Mouse (Mus musculus) G1E (cell line): Measurements from ENCODE around the gene Best2. TPM values are rescaled to one million over a fixed set of nuclear protein-coding genes. Genes with fewer than 3 reads are reported as not detected.

Experiments
- ATAC-seq: 2 replicates; pipeline ENCODE4 v1.8.0; 2016; ENCODE audit warnings: mild to moderate bottlenecking; ENCODE audit not compliant: insufficient number of reproducible peaks, poor library complexity, low FRiP score, severe bottlenecking; ENCODE audit errors: extremely low read depth
- DNase-seq: peaks from one replicate; pipeline ENCODE4 v3.0.0; 2012; ENCODE audit warnings: low spot score
- H3K27me3 ChIP-seq: 2 replicates; pipeline ENCODE4 v1.6.1; 2012; ENCODE audit warnings: mild to moderate bottlenecking, low read length, inconsistent platforms; ENCODE audit not compliant: insufficient read depth
- H3K36me3 ChIP-seq: replicated peaks from 2 replicates; pipeline ENCODE3; 2012; ENCODE audit warnings: mild to moderate bottlenecking, inconsistent platforms
- H3K4me1 ChIP-seq: 2 replicates; pipeline ENCODE4 v1.6.1; 2012; ENCODE audit warnings: low read depth, low read length, inconsistent platforms, mixed read lengths; ENCODE audit not compliant: insufficient read depth
- H3K4me3 ChIP-seq: 2 replicates; pipeline ENCODE4 v1.5.1; 2012; ENCODE audit warnings: low read depth, mild to moderate bottlenecking, inconsistent platforms, low read length, moderate library complexity, mixed read lengths
- H3K9me3 ChIP-seq: replicated peaks from 2 replicates; pipeline ENCODE4 v1.6.1; 2012; ENCODE audit warnings: inconsistent platforms
- CTCF ChIP-seq: IDR thresholded peaks from 2 replicates; pipeline ENCODE4 v1.5.1; 2012; ENCODE audit warnings: low read depth, low read length, inconsistent platforms, mixed read lengths
- GATA1 ChIP-seq: IDR thresholded peaks from 2 replicates; pipeline ENCODE4 v1.6.1; 2012; ENCODE audit warnings: borderline replicate concordance, low read length, inconsistent platforms, mixed read lengths
- GATA2 ChIP-seq: IDR thresholded peaks from 2 replicates; pipeline ENCODE4 v1.6.1; 2012; ENCODE audit warnings: low read depth, low read length, inconsistent platforms, borderline replicate concordance
- POLR2AphosphoS5 ChIP-seq: IDR thresholded peaks from 2 replicates; pipeline ENCODE4 v1.6.1; 2012; ENCODE audit warnings: low read depth, low read length, inconsistent platforms; ENCODE audit not compliant: insufficient replicate concordance
- TAL1 ChIP-seq: conservative IDR thresholded peaks from 2 replicates; pipeline ENCODE4 v1.6.1; 2012; ENCODE audit warnings: low read depth, low read length, inconsistent platforms, mixed read lengths
- polyA plus RNA-seq: library from polyadenylated mRNA; stranded (reverse); fragments of >175 nt; gene quantifications from 2 replicates; pipeline ENCODE4 v1.2.3, GENCODE M21; 2012
- total RNA-seq, 2 experiments: library from RNA; stranded (forward) in 1 of 2; stranded (reverse) in 1 of 2; fragments of 200-1000 nt in 1 of 2; fragments of >200 nt in 1 of 2; fragmentation: Nextera tagmentation in 1 of 2; gene quantifications; 2 replicates each; pipeline ENCODE4 v1.2.3; 2014 to 2017

Best2 gene
- total and polyA plus RNA-seq, 3 experiments = not detected

DNA sequence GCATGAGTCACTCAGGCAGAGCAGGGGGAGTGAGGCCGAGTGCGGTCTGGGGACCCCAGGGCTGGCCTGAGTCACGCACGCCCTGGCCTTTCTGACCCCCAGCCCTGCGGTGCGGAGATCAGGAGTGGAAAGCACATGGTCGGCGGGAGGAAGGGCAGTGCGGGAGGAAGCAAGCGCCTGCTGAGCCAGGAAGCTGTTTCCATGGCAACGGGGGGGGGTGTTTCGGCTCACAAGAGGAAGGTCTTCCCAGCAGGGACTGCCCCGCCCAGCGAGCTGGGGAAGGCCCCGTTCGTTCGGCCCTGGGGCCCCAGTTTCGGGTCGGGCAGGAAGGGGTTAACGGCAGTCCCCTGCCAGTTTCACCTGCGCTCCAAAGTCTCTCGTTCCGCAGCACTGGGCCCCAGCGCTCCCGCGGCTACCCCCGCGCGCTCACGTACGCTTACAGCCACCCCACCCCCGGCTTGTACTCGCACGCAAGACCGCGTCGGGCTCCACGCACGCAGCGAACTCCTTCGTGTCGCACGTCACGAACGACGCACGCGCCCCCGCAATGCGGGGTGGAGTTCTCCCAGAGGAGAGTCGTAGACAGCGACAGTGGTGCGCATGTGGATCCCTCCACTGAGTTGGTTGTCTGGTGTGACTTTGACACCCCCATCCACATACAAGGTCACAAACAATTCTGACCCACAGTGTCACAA is 28.5 kb downstream of the Best2 start:
- TF ChIP-seq GATA2 (no peak), POLR2AphosphoS5 (no peak), CTCF (no peak), GATA1 (no peak), TAL1 (no peak)
- no peaks in the 10 kb centered on the region for H3K9me3 ChIP-seq
- peak; percentile 12; the same call in 1 of the 2 replicates for ATAC-seq
- no peaks in the 10 kb centered on the region for H3K36me3 ChIP-seq
- H3K27me3 ChIP-seq = no peaks in the 10 kb centered on the region
- H3K4me3 ChIP-seq = peak overlapping the region; percentile 74
- H3K4me1 ChIP-seq = peaks cover 84% of the 10 kb centered on the region
- DNase-seq = peak; percentile 75

DNA sequence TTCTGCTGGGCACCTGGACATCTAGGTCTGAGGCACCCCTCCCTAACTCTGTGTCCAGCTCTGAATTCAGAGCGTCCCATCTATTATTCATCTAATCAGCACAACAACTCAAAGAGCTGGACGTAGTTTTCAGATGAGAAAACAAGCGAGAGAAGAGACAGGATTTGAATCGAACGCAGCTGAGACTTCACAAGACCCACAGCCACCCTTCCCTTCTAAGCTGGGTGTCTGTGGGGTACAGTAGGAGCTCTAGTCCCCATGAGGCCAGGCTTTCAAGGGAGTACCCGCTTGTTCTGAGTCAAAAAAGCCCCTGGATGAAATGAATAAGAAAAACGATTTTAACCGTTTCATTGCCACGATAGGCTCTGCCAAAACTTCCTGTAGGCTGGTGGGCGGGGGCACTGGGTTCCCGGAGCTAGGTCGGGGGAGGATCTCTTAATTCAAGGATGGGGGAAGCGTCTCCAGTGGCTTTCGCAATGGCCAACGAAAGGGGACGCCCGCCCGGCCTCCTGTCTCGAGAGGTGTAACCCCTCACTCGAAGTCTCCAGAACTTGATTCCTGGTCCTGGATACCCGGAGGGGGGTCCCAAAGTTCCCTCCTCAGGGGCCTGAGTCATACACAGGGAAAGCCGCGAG is 29.2 kb downstream of the Best2 start:
- DNase-seq = no peak
- H3K4me3 ChIP-seq = peak overlapping the region; percentile 74
- ATAC-seq = no peak
- no peaks in the 10 kb centered on the region for H3K27me3 ChIP-seq
- no peak for TF ChIP-seq TAL1
- no peak for TF ChIP-seq GATA1
- TF ChIP-seq GATA2 = no peak
- TF ChIP-seq POLR2AphosphoS5 = no peak
- TF ChIP-seq CTCF = no peak
- no peaks in the 10 kb centered on the region for H3K9me3 ChIP-seq
- H3K36me3 ChIP-seq = no peaks in the 10 kb centered on the region
- H3K4me1 ChIP-seq = peaks cover 87% of the 10 kb centered on the region

DNA sequence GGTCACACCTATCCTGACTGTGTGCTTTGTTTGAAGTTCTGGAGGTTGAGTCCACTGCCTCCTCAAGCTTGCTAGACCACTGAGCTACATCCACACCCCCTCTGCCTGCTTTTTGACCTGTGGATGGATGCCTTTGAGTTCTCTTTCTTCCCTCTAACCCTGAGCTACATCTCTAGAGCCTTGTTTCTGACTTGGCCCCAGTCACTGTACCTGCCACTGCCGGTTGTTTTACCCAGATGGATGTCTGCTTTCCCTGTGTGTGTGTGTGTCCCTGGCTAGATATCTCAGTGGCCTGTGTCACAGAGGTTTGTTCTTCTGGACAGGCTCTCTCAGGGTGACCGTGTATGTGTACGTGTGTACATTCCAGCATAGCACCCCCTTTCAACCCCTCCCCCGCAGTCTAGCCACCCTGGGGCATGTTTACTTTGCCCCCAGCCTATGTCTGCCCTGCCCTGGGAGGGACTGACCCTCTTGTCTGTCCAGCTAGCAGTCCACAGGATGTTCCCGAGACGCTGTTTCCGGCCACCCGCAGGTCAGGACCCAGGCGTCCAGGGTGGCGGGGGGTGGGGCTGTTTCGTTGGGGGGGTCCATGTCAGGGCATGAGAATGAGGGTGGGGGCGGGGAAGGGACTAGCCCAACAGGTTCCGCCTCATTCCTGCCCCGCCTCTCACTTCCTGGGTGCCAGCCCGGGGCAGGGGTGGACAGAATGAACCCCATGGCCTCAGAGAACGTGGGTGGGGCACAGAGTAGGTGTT is 29.9 kb downstream of the Best2 start:
- ATAC-seq (no peak), DNase-seq (no peak)
- Histone ChIP-seq H3K4me1 (peaks cover 94% of the 10 kb centered on the region), H3K4me3 (peak overlapping the region; percentile 74; the same call in 1 of the 2 replicates), H3K9me3 (no peaks in the 10 kb centered on the region), H3K27me3 (no peaks in the 10 kb centered on the region), H3K36me3 (no peaks in the 10 kb centered on the region)
- TF ChIP-seq TAL1 (no peak), GATA1 (no peak), GATA2 (no peak)

DNA sequence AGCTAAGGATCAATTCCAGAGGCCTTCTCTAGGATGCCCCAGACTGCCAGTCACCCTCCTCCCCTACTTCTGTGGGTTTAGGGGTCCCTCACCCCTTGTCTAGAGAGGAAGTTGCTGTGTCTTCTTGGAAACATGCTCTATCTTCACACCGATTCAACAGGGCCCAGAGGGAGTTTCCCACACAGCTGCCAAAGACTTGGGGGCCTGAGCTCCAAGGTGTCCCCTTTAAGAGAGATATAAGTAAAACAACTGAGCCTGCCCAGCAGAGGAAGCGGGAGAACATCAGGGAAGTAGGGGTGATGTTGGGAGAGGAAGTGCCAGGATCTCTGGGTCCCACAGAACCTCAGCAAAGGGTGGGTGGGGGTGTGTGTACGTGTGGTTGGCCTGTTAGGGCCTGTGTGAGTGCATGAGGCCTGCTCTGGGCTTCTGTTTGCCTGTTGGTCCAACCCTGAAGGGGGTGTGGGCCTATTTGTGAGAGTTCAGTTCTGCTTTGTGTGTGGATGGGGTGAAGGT is 31.8 kb downstream of the Best2 start:
- DNase-seq = no peak

DNA sequence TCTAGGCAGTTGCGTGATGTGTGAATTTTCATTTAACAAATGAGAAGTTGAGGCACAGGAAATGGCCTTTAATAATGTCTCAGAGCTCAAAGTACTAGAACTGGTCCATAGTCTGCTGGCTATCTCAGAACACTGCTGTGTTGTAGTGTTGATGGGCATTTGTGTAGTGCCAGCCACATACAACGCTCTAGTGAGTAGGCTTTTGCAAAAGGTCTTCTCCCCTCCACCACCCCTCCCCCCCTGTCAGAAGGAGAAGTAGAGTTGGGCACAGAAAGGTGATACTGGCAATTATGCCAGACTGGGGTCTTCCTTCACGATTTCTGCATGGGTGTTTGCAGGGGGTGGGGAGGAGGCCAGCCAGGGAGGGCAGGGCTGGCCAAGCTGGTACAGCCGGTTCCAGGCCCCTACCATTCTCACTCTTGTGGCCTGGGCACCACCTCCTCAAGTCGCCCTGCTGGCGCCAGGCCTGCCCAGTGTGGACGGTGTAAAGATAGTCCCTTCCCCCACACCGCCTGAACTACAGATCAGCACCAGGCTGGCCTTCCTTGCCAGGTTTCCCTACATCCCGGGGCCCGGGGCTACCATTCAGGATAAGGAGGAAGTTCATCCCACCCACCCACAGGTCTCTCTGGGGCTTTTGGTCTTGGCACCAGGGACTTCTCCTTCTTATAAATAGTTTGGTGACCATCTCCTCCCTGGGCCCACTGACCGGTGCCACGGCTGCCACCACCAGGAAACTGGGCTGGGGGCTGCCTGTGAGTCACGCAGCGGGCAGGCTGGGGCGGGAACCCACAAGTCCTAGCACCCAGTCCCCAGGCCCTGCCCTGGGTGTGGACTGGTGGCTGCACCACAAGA is 32.5 kb downstream of the Best2 start:
- ATAC-seq (no peak), DNase-seq (peak; percentile 21)
- Histone ChIP-seq H3K4me3 (peak overlapping the region; percentile 25; the same call in 1 of the 2 replicates), H3K4me1 (peaks cover 95% of the 10 kb centered on the region), H3K36me3 (peaks cover 4% of the 10 kb centered on the region), H3K27me3 (no peaks in the 10 kb centered on the region), H3K9me3 (no peaks in the 10 kb centered on the region)
- TF ChIP-seq GATA2 = no peak
- no peak for TF ChIP-seq POLR2AphosphoS5
- TF ChIP-seq CTCF = no peak
- no peak for TF ChIP-seq GATA1
- TF ChIP-seq TAL1 = no peak

More for the DNA sequence above, 31.8 kb downstream of the Best2 start:
- Histone ChIP-seq H3K4me3 (peak overlapping the region; percentile 25; the same call in 1 of the 2 replicates), H3K9me3 (no peaks in the 10 kb centered on the region), H3K36me3 (no peaks in the 10 kb centered on the region), H3K4me1 (peaks cover 95% of the 10 kb centered on the region), H3K27me3 (no peaks in the 10 kb centered on the region)
- TF ChIP-seq TAL1 (no peak), CTCF (no peak), GATA2 (no peak), GATA1 (no peak), POLR2AphosphoS5 (no peak)
- ATAC-seq = no peak
